Mouse (Mus musculus): ENCODE data around the gene Kif26a. TPM values are rescaled to one million over a fixed set of nuclear protein-coding genes. Genes with fewer than 3 reads are reported as not detected.

Kif26a gene
- polyA plus RNA-seq, 1 experiment from 2014 or later = 21.2 TPM

GRCm38 (mm10) chr12:112109701-112110100 is 36.3 kb upstream of the Kif26a start:
- Histone ChIP-seq H3K4me1 (replicated peaks; ENCODE audit: control insufficient read depth, insufficient read depth, low read length) (0 out of 2 replicates have a peak, but pooled peaks cover 3% of the 10 kb centered on the region), H3K4me3 (replicated peaks; ENCODE audit: low read length) (no peak overlapping the region), H3K27me3 (replicated peaks; ENCODE audit: control insufficient read depth, insufficient read depth, low read length) (no peaks in the 10 kb centered on the region), H3K9me3 (ENCODE audit: control insufficient read depth, low read length) (no peaks in the 10 kb centered on the region), H3K4me2 (ENCODE audit: low read length) (no peak overlapping the region), H3K27ac (ENCODE audit: low read length) (no peak overlapping the region), H3K9ac (replicated peaks; ENCODE audit: low read depth, low read length) (no peak overlapping the region), H3K36me3 (ENCODE audit: control insufficient read depth, insufficient read depth) (no peaks in the 10 kb centered on the region)
- ATAC-seq = no peak
- WGBS = 82% methylated on average over 9 of the region's 9 CpGs

DNA sequence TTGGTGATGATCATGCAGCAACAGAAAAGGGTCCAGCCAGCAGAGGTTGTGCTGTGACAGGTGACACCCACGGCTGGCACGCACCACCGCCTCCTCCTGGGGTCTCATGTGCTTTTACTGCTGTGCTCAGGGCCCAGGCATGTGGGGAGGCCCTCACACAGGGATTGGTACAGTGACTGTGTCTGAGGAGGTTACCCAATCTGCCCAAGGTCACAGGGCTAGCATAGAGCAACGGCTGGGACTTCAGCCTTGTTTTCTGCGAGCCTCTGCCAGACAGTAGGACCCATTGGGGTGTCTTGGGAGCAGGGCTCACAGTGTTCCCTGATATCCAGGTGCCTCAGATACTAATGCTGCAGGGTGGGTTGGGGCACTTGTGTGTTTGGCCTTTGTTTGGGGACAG is 34.7 kb upstream of the Kif26a start:
- 88% methylated on average over 5 of the region's 5 CpGs for WGBS
- Histone ChIP-seq H3K36me3 (ENCODE audit: control insufficient read depth, insufficient read depth) (no peaks in the 10 kb centered on the region), H3K4me2 (ENCODE audit: low read length) (no peak overlapping the region), H3K27ac (ENCODE audit: low read length) (no peak overlapping the region), H3K4me3 (replicated peaks; ENCODE audit: low read length) (no peak overlapping the region), H3K4me1 (replicated peaks; ENCODE audit: control insufficient read depth, insufficient read depth, low read length) (0 out of 2 replicates have a peak, but pooled peaks cover 3% of the 10 kb centered on the region), H3K9me3 (ENCODE audit: control insufficient read depth, low read length) (no peaks in the 10 kb centered on the region), H3K27me3 (replicated peaks; ENCODE audit: control insufficient read depth, insufficient read depth, low read length) (no peaks in the 10 kb centered on the region), H3K9ac (replicated peaks; ENCODE audit: low read depth, low read length) (no peak overlapping the region)
- ATAC-seq = no peak

- Histone ChIP-seq H3K36me3 (ENCODE audit: control insufficient read depth, insufficient read depth) (no peaks in the 10 kb centered on the region), H3K9me3 (ENCODE audit: control insufficient read depth, low read length) (no peaks in the 10 kb centered on the region), H3K4me1 (replicated peaks; ENCODE audit: control insufficient read depth, insufficient read depth, low read length) (0 out of 2 replicates have a peak, but pooled peaks cover 3% of the 10 kb centered on the region), H3K27ac (ENCODE audit: low read length) (no peak overlapping the region), H3K27me3 (replicated peaks; ENCODE audit: control insufficient read depth, insufficient read depth, low read length) (no peaks in the 10 kb centered on the region), H3K4me2 (ENCODE audit: low read length) (no peak overlapping the region), H3K4me3 (replicated peaks; ENCODE audit: low read length) (no peak overlapping the region), H3K9ac (replicated peaks; ENCODE audit: low read depth, low read length) (no peak overlapping the region)
- 90% methylated on average over 6 of the region's 6 CpGs for WGBS
- no peak for ATAC-seq
These were observed 33.8 kb upstream of the Kif26a start for GRCm38 (mm10) chr12:112112235-112112634.

DNA sequence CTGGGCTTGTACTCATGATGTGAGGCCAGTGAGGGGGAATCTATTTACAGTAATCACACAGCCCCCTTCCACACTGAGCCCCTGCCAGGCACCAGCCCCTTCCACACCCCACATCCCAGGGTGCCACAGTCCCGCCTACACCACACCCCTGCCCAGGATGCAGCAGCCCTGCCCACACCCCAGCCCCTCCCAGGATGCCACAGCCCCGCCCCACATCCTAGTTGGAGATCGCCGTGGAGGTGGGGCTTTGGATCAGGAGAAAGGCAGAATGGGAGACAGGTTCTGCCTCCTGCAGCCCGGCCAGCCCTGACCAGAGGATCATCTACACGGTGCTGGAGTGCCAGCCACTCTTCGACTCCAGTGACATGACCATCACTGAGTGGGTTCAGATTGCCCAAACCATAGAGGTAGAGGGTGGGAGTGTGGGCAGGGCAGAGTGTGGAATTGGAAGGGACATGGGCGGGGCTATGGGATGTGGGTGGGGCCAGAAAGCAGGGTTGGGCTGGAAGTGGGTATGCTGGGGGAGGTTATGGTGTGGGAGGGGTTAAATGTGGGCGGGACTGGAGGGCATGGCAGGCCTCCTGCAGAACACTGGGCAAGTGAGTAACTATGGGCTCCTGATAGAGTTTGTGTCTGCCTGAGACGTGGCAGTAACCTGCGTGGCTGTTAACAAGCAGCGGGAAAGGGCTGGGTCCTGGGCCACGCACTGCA is 33.2 kb upstream of the Kif26a start:
- WGBS = 19% methylated on average over 13 of the region's 13 CpGs
- H3K36me3 ChIP-seq (ENCODE audit: control insufficient read depth, insufficient read depth) = no peaks in the 10 kb centered on the region
- peak; percentile 31; the same call in 1 of the 2 replicates for ATAC-seq

GRCm38 (mm10) chr12:112113710-112114109 is 32.3 kb upstream of the Kif26a start:
- ATAC-seq = peak; percentile 59
- 13% methylated on average over 7 of the region's 7 CpGs for WGBS

More for the DNA sequence above, 33.2 kb upstream of the Kif26a start:
- Histone ChIP-seq H3K27ac (ENCODE audit: low read length) (no peak overlapping the region), H3K9ac (replicated peaks; ENCODE audit: low read depth, low read length) (no peak overlapping the region), H3K4me1 (replicated peaks; ENCODE audit: control insufficient read depth, insufficient read depth, low read length) (0 out of 2 replicates have a peak, but pooled peaks cover 3% of the 10 kb centered on the region), H3K27me3 (replicated peaks; ENCODE audit: control insufficient read depth, insufficient read depth, low read length) (no peaks in the 10 kb centered on the region), H3K9me3 (ENCODE audit: control insufficient read depth, low read length) (no peaks in the 10 kb centered on the region), H3K4me2 (ENCODE audit: low read length) (no peak overlapping the region), H3K4me3 (replicated peaks; ENCODE audit: low read length) (no peak overlapping the region)

DNA sequence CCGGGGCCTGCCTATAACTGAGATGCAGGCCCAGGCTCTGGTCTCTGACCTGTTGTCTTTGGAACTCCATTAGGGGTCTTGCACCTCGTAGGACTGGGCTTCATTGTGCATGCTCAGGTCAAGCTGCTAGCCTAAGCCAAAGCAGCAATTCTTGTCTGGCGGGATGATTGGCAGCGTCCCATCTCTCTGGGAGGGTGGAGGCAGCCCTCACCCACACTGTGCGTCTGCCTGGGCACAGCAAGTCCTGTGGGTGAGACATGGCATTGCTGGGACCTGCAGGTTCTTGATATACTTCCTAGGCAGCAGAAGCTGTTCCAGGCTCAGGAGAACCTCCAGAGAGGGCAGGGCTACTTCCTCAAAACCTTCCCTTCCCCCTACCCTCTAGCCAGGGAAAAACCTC is 29.0 kb upstream of the Kif26a start:
- Histone ChIP-seq H3K4me1 (replicated peaks; ENCODE audit: control insufficient read depth, insufficient read depth, low read length) (0 out of 2 replicates have a peak, but pooled peaks cover 3% of the 10 kb centered on the region), H3K27ac (ENCODE audit: low read length) (no peak overlapping the region), H3K4me3 (replicated peaks; ENCODE audit: low read length) (no peak overlapping the region), H3K9me3 (ENCODE audit: control insufficient read depth, low read length) (no peaks in the 10 kb centered on the region), H3K4me2 (ENCODE audit: low read length) (no peak overlapping the region), H3K9ac (replicated peaks; ENCODE audit: low read depth, low read length) (no peak overlapping the region), H3K36me3 (ENCODE audit: control insufficient read depth, insufficient read depth) (no peaks in the 10 kb centered on the region), H3K27me3 (replicated peaks; ENCODE audit: control insufficient read depth, insufficient read depth, low read length) (no peaks in the 10 kb centered on the region)
- no peak for ATAC-seq
- WGBS = 76% methylated on average over 5 of the region's 5 CpGs

More at GRCm38 (mm10) chr12:112113710-112114109, 32.3 kb upstream of the Kif26a start:
- Histone ChIP-seq H3K9ac (replicated peaks; ENCODE audit: low read depth, low read length) (no peak overlapping the region), H3K27ac (ENCODE audit: low read length) (no peak overlapping the region), H3K4me3 (replicated peaks; ENCODE audit: low read length) (no peak overlapping the region), H3K27me3 (replicated peaks; ENCODE audit: control insufficient read depth, insufficient read depth, low read length) (no peaks in the 10 kb centered on the region), H3K4me1 (replicated peaks; ENCODE audit: control insufficient read depth, insufficient read depth, low read length) (0 out of 2 replicates have a peak, but pooled peaks cover 3% of the 10 kb centered on the region), H3K36me3 (ENCODE audit: control insufficient read depth, insufficient read depth) (no peaks in the 10 kb centered on the region), H3K4me2 (ENCODE audit: low read length) (no peak overlapping the region), H3K9me3 (ENCODE audit: control insufficient read depth, low read length) (no peaks in the 10 kb centered on the region)

- H3K4me3 ChIP-seq (replicated peaks; ENCODE audit: low read length) = no peak overlapping the region
- H3K27ac ChIP-seq (ENCODE audit: low read length) = no peak overlapping the region
- H3K9ac ChIP-seq (replicated peaks; ENCODE audit: low read depth, low read length) = no peak overlapping the region
- 84% methylated on average over 7 of the region's 7 CpGs for WGBS
- H3K4me1 ChIP-seq (replicated peaks; ENCODE audit: control insufficient read depth, insufficient read depth, low read length) = 0 out of 2 replicates have a peak, but pooled peaks cover 3% of the 10 kb centered on the region
- no peak for ATAC-seq
- H3K27me3 ChIP-seq (replicated peaks; ENCODE audit: control insufficient read depth, insufficient read depth, low read length) = no peaks in the 10 kb centered on the region
- H3K9me3 ChIP-seq (ENCODE audit: control insufficient read depth, low read length) = no peaks in the 10 kb centered on the region
- no peak overlapping the region for H3K4me2 ChIP-seq (ENCODE audit: low read length)
- H3K36me3 ChIP-seq (ENCODE audit: control insufficient read depth, insufficient read depth) = no peaks in the 10 kb centered on the region
These were observed 28.4 kb upstream of the Kif26a start for GRCm38 (mm10) chr12:112117649-112118048.

GRCm38 (mm10) chr12:112121188-112121587 is 24.8 kb upstream of the Kif26a start:
- Histone ChIP-seq H3K36me3 (ENCODE audit: control insufficient read depth, insufficient read depth) (no peaks in the 10 kb centered on the region), H3K4me1 (replicated peaks; ENCODE audit: control insufficient read depth, insufficient read depth, low read length) (no peaks in the 10 kb centered on the region), H3K9ac (replicated peaks; ENCODE audit: low read depth, low read length) (no peak overlapping the region), H3K4me3 (replicated peaks; ENCODE audit: low read length) (no peak overlapping the region), H3K4me2 (ENCODE audit: low read length) (no peak overlapping the region), H3K27ac (ENCODE audit: low read length) (no peak overlapping the region), H3K9me3 (ENCODE audit: control insufficient read depth, low read length) (no peaks in the 10 kb centered on the region), H3K27me3 (replicated peaks; ENCODE audit: control insufficient read depth, insufficient read depth, low read length) (no peaks in the 10 kb centered on the region)
- no peak for ATAC-seq
- WGBS = 76% methylated on average over 3 of the region's 3 CpGs

DNA sequence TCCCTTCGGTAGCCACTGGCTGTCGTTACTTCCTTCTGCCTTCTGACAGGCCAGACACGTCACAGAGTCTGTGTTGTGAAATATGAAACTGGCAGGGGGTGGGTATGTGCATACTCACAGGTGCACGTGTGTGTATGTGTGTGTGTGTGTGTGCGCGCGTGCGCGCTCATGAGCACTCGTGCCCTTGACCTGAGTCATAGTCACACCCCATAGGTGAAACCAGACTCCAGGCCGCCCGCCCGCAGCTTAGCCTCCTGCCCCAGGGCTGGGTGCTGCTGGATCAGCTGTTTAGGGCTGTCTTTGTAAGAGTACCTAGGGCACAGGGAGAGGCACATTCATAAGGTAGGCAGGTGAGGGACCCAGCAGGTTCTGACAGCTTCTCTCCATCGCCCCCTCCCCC is 20.1 kb upstream of the Kif26a start:
- Histone ChIP-seq H3K4me3 (replicated peaks; ENCODE audit: low read length) (no peak overlapping the region), H3K27me3 (replicated peaks; ENCODE audit: control insufficient read depth, insufficient read depth, low read length) (no peaks in the 10 kb centered on the region; the same call in 1 of the 2 replicates), H3K9ac (replicated peaks; ENCODE audit: low read depth, low read length) (no peak overlapping the region), H3K4me1 (replicated peaks; ENCODE audit: control insufficient read depth, insufficient read depth, low read length) (peaks cover 11% of the 10 kb centered on the region; the same call in 1 of the 2 replicates), H3K4me2 (ENCODE audit: low read length) (no peak overlapping the region), H3K36me3 (ENCODE audit: control insufficient read depth, insufficient read depth) (no peaks in the 10 kb centered on the region), H3K9me3 (ENCODE audit: control insufficient read depth, low read length) (no peaks in the 10 kb centered on the region), H3K27ac (ENCODE audit: low read length) (no peak overlapping the region)
- no peak for ATAC-seq
- 87% methylated on average over 14 of the region's 14 CpGs for WGBS

Measured in forebrain, embryonic 16.5 days (tissue).